Mouse (Mus musculus) stomach, embryonic 15.5 days (tissue): ENCODE data around the gene Grik5. TPM values are rescaled to one million over a fixed set of nuclear protein-coding genes. Genes with fewer than 3 reads are reported as not detected.

Source experiments
- ATAC-seq: fragments of 200-750 bp; cut with Nextera tagmentation; 2 replicates; pipeline ENCODE4 v1.8.0; 2017; ENCODE audit warnings: low read depth, moderate number of reproducible peaks, moderate TSS enrichment; ENCODE audit not compliant: insufficient read depth, low FRiP score
- H3K27ac ChIP-seq: fragments of 300-500 bp; sonication (generic); 2 replicates; pipeline ENCODE4 v1.5.1; 2015; ENCODE audit warnings: mild to moderate bottlenecking, inconsistent platforms
- H3K27me3 ChIP-seq: fragments of 300-500 bp; sonication (generic); replicated peaks from 2 replicates; pipeline ENCODE4 v1.6.1; 2015; ENCODE audit warnings: inconsistent platforms
- H3K36me3 ChIP-seq: fragments of 300-500 bp; sonication (generic); 2 replicates; pipeline ENCODE4 v1.6.1; 2015; ENCODE audit warnings: inconsistent platforms
- H3K4me1 ChIP-seq: fragments of 300-500 bp; sonication (generic); 2 replicates; pipeline ENCODE4 v1.6.1; 2015; ENCODE audit warnings: inconsistent platforms
- H3K4me2 ChIP-seq: fragments of 300-500 bp; sonication (generic); 2 replicates; pipeline ENCODE4 v1.6.1; 2015; ENCODE audit warnings: mild to moderate bottlenecking, inconsistent platforms
- H3K4me3 ChIP-seq: fragments of 300-500 bp; sonication (generic); replicated peaks from 2 replicates; pipeline ENCODE4 v1.5.1; 2015; ENCODE audit warnings: inconsistent platforms
- H3K9ac ChIP-seq: fragments of 300-500 bp; sonication (generic); 2 replicates; pipeline ENCODE4 v1.6.1; 2015; ENCODE audit warnings: inconsistent platforms
- H3K9me3 ChIP-seq: fragments of 300-500 bp; sonication (generic); 2 replicates; pipeline ENCODE4 v1.6.1; 2016; ENCODE audit warnings: inconsistent platforms
- WGBS: fragments of 180-500 bp; shearing (Covaris S2); methylation state at CpG from one replicate; pipeline ENCODE4 v1.1.7; 2015; 5-methylcytosine and 5-hydroxymethylcytosine counted together
- polyA plus RNA-seq: library from polyadenylated mRNA; unstranded; fragments of >200 nt; fragmentation: Nextera tagmentation; extraction: Ambion mirVana; gene quantifications from 2 replicates; pipeline ENCODE4 v1.2.1, GENCODE M21; 2015

The Grik5 gene
- 5.4 and 6.3 TPM in 2 replicates for polyA plus RNA-seq

DNA sequence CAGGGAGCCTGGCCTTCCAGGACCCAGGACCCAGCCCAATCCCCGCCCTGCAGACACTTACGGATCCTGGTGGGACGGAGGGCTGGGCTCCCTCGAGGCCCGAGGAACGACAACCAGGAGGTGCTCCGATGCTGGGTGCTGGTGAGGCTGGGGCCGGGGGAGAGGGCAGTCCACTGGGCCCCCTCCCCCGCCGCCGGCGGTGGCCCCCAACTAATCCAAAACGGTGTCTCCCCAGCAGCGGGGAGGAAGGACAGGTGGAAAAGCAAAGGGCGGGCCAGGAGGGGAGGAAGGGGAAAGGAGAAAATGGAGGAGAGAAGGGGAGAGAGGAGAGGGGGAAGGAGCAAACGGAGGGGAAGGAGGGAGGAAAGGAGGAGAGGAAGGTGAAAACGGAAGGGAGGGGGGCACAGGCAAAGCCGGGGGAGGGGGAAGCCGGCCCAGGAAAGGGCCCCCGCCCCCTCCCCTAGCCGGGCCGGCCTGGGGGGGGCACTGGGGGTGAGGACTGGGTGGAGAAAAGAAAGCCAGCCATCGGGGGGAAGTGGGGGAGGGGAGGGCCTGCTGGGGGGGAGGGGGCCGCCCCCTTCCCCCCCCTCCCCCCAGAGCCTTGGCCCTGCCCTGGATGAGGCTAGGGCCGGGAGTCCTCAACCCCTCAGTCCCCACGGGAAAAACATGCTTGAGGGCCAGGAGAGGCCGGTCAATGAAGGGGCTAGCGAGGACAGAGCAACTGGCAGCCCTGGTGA is at the start of gene Grik5, which contains the start of gene Zfp574:
Grik5 (minus strand) TSS at position 368 of the 737 bp plus-strand sequence.
Zfp574 (plus strand) TSS at position 589 of the 737 bp plus-strand sequence.
- H3K27me3 ChIP-seq = no peaks in the 10 kb centered on the region
- 2% methylated on average over 21 of the region's 28 CpGs for WGBS
- H3K9me3 ChIP-seq = no peaks in the 10 kb centered on the region
- H3K36me3 ChIP-seq = 0 out of 2 replicates have a peak, but pooled peaks cover 2% of the 10 kb centered on the region
- H3K4me1 ChIP-seq = peaks cover 28% of the 10 kb centered on the region
- H3K4me2 ChIP-seq = peak within 1 kb of the TSS; percentile 90
- H3K27ac ChIP-seq = peak within 1 kb of the TSS; percentile 83
- peak within 1 kb of the TSS; percentile 61 for H3K4me3 ChIP-seq
- ATAC-seq = no peak
- peak within 1 kb of the TSS; percentile 61 for H3K9ac ChIP-seq

DNA sequence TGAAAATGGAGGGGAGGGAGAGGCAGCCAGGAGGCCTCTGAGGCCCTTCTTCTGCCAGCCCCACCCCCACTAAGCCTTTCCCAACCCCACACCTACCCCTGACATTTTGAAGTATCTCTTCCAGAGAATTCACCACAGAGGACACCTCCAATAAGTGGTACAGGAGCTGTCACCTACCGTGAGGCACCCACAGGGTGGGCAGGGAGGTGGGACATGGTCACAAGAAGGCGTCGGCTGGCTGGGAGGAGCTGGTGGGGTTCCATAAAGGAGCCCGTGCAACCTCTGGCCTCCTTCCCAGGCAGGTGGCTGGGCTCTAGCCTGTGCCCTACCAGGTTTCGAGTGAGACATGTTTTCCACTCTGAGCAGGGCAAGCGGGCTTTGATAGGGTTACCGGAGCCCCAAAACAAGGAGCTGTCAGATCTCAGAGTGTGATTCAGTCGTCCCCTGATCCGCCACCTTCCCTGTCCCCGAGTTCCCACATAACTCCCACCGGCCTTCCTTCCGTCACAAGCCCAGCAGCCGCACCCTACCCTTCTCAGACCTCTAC is 49.2 kb upstream of the Grik5 start:
- no peaks in the 10 kb centered on the region for H3K27me3 ChIP-seq
- no peaks in the 10 kb centered on the region for H3K36me3 ChIP-seq
- H3K9me3 ChIP-seq = no peaks in the 10 kb centered on the region
- no peak overlapping the region for H3K4me2 ChIP-seq
- ATAC-seq = no peak
- H3K9ac ChIP-seq = no peak overlapping the region
- H3K4me3 ChIP-seq = no peak overlapping the region
- no peak overlapping the region for H3K27ac ChIP-seq
- H3K4me1 ChIP-seq = no peaks in the 10 kb centered on the region
- 63% methylated on average over 13 of the region's 13 CpGs for WGBS

DNA sequence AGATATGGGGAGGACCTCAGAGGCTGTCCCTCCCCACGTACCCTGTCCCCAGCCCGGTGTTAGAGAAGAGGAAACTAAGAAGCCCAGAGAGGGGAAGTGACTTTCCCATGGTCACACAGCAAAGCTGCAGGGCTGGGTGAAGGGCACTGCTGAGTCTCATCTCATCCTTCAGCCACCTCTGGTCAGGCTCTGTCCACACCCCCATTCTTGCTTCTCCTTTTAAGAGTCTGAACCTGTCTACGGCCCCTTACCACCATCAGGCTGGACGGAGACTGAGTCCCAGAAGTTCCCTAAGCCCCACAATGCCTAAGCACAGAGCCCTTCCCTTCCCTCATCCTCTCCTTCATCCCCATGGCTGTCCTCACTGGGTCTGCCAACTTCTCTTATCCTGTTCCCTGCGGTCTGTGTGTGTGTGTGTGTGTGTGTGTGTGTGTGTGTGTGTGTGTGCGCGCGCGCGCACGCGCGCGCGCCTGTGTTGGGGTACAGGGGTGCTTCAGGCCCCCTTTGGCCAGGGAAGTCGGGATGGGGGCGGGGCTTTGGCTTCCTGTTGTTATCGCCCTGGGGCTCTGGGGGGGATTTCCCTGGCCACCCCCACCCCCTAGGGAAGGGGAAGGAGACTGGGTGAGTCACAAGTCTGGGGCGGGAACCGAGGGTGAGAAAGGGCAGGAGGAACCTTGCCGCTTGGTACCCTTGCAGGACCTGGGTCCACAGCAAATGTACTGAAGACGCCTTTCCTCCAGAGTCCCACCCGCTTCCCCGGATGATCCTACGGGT is 48.1 kb upstream of the Grik5 start:
- Histone ChIP-seq H3K36me3 (no peaks in the 10 kb centered on the region), H3K4me3 (no peak overlapping the region), H3K9ac (no peak overlapping the region), H3K4me1 (no peaks in the 10 kb centered on the region), H3K27me3 (no peaks in the 10 kb centered on the region), H3K4me2 (no peak overlapping the region), H3K9me3 (no peaks in the 10 kb centered on the region), H3K27ac (no peak overlapping the region)
- no peak; the same call in 1 of the 2 replicates for ATAC-seq
- WGBS = 51% methylated on average over 15 of the region's 25 CpGs

DNA sequence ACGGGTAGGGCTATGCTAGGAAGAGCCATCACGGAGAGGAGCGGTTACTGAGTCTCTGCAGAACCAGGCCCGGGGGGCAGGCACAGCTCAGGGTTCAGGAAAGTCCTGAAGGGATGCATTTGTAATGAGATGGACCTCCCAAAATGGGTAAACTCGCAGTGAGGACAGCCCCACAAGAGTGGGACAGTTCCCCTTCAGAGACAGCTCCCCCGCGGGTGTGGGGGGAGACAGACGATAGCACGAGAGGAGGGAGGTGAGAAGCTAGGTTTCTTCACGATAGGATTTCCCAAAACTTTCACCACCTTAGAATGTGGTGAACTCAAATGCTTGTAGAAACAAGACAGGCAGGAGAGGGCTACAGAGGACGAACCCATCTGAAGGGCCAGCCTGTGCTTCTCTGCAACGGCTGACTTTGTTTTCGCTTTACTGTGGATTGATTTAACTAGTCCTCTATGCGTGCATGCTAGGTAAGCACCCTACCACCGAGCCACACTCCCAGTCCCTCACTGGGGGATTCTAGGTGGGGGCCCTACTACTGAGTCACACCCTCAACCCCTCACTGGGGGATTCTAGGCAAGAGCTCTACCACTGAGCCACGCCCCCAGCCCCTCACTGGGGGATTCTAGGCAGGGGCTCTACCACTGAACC is 40.9 kb upstream of the Grik5 start:
- ATAC-seq = no peak
- 83% methylated on average over 16 of the region's 16 CpGs for WGBS
- no peaks in the 10 kb centered on the region for H3K27me3 ChIP-seq

DNA sequence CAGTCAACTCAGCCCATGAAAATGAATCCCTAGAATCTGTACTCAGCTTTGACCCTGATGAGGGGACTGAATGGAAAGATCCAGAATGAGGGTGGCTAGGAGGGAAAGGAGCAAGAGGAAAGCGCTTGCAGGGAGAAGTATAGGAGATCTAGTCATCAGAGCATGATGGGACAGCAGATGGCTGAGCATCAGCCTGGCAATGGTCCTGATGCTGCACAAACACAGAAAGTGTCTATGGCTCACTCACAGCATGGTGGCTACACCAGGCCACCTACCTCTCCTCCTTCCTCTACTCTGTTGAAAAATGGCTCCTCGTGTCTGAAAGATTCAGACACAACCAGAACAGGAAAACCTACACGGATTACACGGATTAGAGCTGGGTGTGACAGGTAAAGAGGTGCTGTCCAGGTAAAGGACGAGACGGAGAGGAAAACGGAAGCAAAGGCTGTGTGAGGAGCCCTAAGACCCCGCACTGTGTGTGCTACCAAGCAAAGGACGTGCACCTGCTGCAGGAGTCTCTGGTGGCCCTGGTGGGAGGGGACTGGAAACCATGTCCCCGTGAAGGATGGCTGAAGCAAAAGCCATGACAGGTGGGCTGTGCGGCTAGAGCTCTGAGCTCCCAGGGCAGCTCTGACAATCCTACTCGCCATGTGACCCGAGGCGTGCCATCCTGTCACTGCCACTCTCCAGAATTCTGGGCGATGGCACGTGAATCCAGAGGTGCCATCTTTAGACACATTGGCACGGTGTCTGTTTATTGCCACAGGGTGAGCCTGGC is 40.2 kb upstream of the Grik5 start:
- no peak for ATAC-seq
- no peaks in the 10 kb centered on the region for H3K36me3 ChIP-seq
- 81% methylated on average over 17 of the region's 17 CpGs for WGBS
- no peak overlapping the region for H3K9ac ChIP-seq
- no peak overlapping the region for H3K4me2 ChIP-seq
- H3K27me3 ChIP-seq = no peaks in the 10 kb centered on the region
- H3K4me3 ChIP-seq = no peak overlapping the region
- H3K27ac ChIP-seq = no peak overlapping the region
- H3K9me3 ChIP-seq = no peaks in the 10 kb centered on the region
- no peaks in the 10 kb centered on the region for H3K4me1 ChIP-seq

More for the DNA sequence above, 40.9 kb upstream of the Grik5 start:
- no peak overlapping the region for H3K4me2 ChIP-seq
- H3K9me3 ChIP-seq = no peaks in the 10 kb centered on the region
- H3K9ac ChIP-seq = no peak overlapping the region
- no peak overlapping the region for H3K27ac ChIP-seq
- H3K4me3 ChIP-seq = no peak overlapping the region
- no peaks in the 10 kb centered on the region for H3K4me1 ChIP-seq
- no peaks in the 10 kb centered on the region for H3K36me3 ChIP-seq

DNA sequence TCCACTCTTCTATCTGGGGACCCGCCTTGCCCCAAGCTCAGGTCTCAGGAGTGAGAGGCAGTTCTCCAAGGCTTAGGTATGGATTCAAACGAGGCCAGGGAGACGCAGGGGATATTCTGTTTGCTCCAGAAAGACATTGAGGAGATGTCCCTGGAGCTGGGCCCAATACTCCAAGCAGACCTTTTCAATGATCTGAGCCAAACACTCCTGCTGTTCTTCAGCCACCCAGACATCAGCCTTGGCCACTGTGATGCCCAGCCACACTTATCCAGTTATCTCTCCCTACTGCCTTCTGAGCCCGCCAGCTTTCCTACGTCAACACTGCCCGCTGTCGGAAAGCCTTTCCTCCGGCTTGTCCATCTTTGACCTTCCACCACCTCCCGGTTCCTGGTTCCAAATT is 38.2 kb upstream of the Grik5 start:
- no peak overlapping the region for H3K27ac ChIP-seq
- H3K36me3 ChIP-seq = no peaks in the 10 kb centered on the region
- no peaks in the 10 kb centered on the region for H3K27me3 ChIP-seq
- WGBS = 83% methylated on average over 9 of the region's 9 CpGs
- no peak for ATAC-seq
- H3K4me3 ChIP-seq = no peak overlapping the region
- no peaks in the 10 kb centered on the region for H3K9me3 ChIP-seq
- no peaks in the 10 kb centered on the region for H3K4me1 ChIP-seq
- no peak overlapping the region for H3K4me2 ChIP-seq
- no peak overlapping the region for H3K9ac ChIP-seq

DNA sequence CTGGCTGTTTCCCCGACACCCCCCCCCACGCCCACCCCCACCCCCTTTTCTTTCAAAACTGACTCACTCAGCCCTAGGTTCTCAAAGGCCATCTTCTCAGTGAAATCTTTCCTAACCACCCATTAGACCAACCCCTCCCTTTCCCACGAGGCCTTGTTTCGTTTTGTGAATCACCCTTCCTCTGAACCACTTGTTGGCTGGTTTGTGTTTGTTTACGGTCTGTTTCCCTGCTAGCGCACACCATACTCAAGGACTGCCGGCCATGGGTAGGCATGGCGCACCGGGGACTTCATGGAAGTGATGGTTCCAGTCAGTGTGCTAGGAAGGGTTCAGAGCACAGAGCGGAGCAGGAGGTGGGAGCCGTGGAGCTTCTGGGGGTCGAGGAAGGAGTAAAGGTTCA is 37.2 kb upstream of the Grik5 start:
- Histone ChIP-seq H3K27ac (no peak overlapping the region), H3K27me3 (no peaks in the 10 kb centered on the region), H3K4me3 (no peak overlapping the region), H3K36me3 (no peaks in the 10 kb centered on the region), H3K4me2 (no peak overlapping the region), H3K4me1 (no peaks in the 10 kb centered on the region), H3K9me3 (no peaks in the 10 kb centered on the region), H3K9ac (no peak overlapping the region)
- no peak for ATAC-seq
- 74% methylated on average over 12 of the region's 12 CpGs for WGBS

DNA sequence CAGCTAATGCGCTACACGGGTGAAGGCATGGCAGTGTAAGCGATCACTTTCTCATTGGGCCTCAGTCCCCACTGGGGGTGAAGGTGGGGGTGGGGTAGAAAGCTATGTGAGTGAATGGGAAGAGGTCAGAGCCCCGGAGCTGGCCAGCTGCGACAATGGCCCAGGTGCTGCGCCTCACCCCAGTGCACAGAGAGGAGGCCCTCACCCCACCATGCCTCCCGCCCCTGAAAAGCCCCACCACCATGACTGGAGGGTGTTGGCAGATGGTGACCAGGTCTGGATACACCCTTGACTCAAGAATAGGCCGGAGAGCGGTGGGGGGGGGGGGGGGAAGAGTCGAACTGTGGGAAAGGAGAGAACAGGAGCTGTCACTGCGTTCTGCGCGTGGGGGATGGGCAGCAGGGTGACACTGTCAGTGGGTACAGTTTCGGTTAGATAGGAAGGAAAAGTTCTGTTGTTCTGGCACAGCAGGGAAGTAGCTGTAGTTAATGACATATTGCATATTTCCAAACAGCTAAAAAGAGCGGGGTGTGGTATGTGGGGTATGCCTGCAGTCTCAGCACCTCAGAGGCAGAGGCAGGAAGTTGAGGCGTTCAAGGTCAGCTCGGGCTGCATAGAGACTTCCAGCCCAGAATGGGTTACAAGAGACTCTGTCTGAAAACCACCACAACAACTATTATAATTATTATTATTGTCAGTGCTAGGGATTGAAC is 34.8 kb upstream of the Grik5 start:
- Histone ChIP-seq H3K27me3 (no peaks in the 10 kb centered on the region), H3K27ac (no peak overlapping the region), H3K4me2 (no peak overlapping the region), H3K9me3 (no peaks in the 10 kb centered on the region), H3K36me3 (no peaks in the 10 kb centered on the region), H3K4me1 (no peaks in the 10 kb centered on the region), H3K4me3 (no peak overlapping the region), H3K9ac (no peak overlapping the region)
- no peak for ATAC-seq
- WGBS = 45% methylated on average over 16 of the region's 17 CpGs

DNA sequence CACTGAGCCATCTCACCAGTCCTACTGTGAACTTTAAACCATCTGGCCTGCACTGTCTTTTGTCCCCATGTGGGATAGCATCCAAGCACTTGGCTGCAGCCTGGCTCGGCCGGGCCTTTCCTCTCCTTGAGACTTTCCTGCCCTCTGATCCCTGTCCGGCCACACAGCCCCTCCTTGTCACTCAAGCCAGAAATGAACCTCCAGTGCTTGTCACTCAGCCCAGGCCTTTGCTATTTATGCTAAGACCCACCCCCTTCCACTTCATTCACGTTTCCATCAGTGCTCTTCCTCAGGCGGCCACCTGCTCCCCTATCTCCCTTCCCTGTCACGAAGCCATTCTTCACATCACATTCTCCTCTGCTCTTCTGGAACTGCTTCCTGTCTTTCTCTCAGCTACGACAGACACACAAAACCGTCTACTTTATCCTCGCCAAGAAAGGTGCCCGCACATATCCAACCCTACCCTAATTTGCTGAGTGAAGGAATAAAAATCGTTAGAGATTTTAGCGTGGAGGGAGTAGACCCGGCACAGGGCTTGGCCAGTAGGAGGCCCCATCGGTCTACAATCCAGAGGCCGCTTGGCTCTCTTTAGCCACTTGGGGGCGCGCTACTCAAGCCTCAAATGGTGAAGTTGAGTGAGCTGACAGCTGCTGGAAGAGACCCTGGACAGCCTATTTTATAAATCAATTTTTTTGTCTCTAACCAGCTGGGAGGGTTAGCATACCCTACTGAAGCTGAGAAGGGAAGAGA is 33.4 kb upstream of the Grik5 start:
- H3K27ac ChIP-seq = no peak overlapping the region
- H3K4me3 ChIP-seq = no peak overlapping the region
- H3K9me3 ChIP-seq = no peaks in the 10 kb centered on the region
- no peak overlapping the region for H3K9ac ChIP-seq
- 23% methylated on average over 17 of the region's 17 CpGs for WGBS
- no peak for ATAC-seq
- H3K27me3 ChIP-seq = no peaks in the 10 kb centered on the region
- no peak overlapping the region for H3K4me2 ChIP-seq
- H3K4me1 ChIP-seq = no peaks in the 10 kb centered on the region
- H3K36me3 ChIP-seq = no peaks in the 10 kb centered on the region

DNA sequence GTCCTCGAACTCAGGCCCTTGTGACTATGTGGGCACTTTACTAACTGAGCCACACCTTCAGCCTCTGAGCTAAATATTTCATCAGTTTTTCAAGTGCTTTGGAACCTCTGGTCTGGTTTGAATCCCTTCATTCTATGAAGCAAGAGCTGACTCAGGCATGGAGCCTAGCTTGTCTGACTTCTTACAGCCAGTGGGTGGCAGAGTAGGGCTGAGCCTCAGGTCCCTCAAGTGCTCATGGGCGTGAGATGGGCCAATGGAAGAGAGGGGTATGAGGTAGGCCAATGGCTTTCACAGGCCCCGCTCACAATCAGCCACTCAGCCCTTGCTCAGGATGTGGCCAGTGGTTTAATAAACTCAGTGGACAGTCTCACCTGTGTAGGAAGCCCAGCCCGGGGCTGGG is 27.4 kb upstream of the Grik5 start:
- H3K4me1 ChIP-seq = no peaks in the 10 kb centered on the region
- no peaks in the 10 kb centered on the region for H3K36me3 ChIP-seq
- H3K9me3 ChIP-seq = no peaks in the 10 kb centered on the region
- H3K4me2 ChIP-seq = no peak overlapping the region
- H3K9ac ChIP-seq = no peak overlapping the region
- peak; percentile 40; the same call in 1 of the 2 replicates for ATAC-seq
- no peak overlapping the region for H3K27ac ChIP-seq
- no peaks in the 10 kb centered on the region for H3K27me3 ChIP-seq
- H3K4me3 ChIP-seq = no peak overlapping the region
- WGBS = 51% methylated on average over 4 of the region's 4 CpGs
